Mouse (Mus musculus) lung, postnatal 10 days (tissue): ENCODE results near the gene Cd55b.
A peak's percentile ranks its signal among the peaks of the same experiment; 100 is the strongest.
"Not testable (repeated sequence)": the region's sequence is repeated elsewhere in the genome, so short reads cannot be mapped to it uniquely, and the experiment has no call there.

ENCODE experiments used
- DNase-seq: peaks from one replicate; pipeline ENCODE4 v3.0.0; 2021

Cd55b gene

DNA sequence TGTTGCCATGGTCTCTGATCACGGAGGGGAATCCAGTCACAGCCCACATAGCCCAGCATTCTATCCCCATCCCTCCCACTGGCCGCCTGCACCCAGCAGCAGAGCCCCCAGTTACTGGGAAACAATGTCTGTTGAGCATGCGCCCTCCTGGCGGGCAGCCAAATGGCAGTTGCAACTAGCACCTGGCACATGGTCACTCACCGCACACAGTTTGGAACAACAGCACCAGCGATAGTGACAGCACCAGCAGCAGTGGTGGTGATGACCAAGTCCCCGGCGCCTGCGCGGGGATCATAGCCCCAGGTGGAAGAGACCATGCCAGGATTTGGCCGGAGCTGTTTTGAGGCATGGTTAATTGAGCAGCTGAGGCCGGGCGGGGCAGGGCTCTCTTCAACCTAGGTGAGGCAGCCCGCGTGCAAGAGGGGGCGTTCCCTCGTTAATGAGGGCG lies at the start of gene Cd55b:
Gene Cd55b, minus strand, starts transcription at position 346 of the 448 bp plus-strand sequence.
- DNase-seq: peak; percentile 25

GRCm38 (mm10) chr1:130470074-130470473 lies 47.3 kb upstream of the Cd55b start:
- DNase-seq: no peak

DNA sequence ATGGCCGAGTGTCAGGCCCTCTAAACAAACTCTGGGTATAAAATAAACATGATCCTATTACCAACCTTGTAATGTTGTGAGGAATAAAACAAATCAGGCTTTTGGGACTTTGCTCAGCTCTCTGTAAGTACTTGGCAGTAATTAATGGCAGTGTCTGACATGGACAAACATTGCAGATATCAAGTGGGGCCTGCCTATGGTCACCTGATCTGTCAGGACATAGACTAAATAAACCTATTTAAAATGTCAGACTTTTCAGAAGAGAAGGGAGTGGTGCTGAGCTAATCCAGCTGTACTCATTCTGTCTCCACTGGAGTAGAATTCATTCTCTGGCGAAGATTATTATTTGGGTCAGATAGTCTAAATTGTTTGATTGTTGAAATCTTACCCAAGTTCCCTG lies 44.6 kb upstream of the Cd55b start:
- peak; percentile 7 for DNase-seq

DNA sequence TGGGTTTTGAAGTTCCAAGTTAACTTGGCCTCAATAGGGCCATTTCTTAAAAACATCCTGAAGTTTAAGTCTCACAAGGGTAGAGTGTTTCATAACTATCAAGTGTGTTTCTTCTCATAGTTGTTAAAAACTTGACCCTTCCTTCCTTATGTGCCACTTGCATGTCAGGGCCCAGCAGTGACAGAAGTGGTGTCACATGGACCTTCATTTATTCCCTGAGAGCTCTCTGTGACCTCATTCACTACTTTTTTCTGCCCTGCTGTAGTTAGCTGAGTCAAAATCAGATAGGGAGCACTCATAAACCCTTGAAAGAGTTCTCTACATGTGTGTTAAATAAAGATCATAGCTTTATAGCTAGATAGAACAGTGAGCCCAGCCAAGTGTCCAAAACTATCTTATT lies 41.4 kb upstream of the Cd55b start:
- DNase-seq: no peak

GRCm38 (mm10) chr1:130462867-130463266 lies 40.1 kb upstream of the Cd55b start:
- DNase-seq: no peak

DNA sequence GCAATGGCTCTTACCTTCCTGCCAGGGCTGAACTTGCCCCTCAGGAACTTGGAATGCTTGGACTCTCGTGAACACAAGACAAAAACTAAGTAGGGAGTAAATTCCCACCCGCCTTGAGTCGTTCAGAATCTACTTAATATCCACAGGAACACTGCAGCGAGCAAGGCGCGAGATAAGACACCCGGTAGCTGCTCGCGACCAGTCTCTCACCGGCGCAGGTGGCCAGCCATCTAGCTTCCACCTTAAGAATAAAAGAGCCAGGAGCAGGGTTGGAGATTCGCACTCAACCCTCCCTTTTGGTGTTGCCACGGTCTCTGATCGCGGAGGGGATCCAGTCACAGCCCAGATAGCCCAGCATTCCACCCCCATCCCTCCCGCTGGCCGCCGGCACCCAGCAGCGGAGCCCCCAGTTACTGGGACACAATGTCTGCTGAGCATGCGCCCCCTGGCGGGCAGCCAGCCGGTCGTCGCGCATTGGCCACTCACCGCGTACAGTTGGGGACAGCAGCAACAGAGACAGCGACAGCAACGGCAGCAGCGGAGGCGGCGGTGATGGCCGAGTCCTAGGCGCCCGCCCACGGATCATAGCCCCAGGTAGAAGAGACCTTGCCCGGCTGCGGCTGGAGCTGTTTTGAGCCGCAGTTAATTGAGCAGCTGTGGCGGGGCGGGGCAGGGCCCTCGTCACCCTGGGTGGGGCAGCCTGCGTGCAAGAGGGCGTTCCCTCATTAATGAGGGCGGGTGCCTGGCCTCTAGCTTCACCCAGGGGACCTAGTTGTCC lies 39.5 kb upstream of the Cd55b start, which contains the start of gene Cd55:
Gene Cd55, minus strand, starts transcription at position 661 of the 778 bp plus-strand sequence.
- peak; percentile 90 for DNase-seq

- DNase-seq: no peak
Measured at GRCm38 (mm10) chr1:130455111-130455510, 32.3 kb upstream of the Cd55b start.

DNA sequence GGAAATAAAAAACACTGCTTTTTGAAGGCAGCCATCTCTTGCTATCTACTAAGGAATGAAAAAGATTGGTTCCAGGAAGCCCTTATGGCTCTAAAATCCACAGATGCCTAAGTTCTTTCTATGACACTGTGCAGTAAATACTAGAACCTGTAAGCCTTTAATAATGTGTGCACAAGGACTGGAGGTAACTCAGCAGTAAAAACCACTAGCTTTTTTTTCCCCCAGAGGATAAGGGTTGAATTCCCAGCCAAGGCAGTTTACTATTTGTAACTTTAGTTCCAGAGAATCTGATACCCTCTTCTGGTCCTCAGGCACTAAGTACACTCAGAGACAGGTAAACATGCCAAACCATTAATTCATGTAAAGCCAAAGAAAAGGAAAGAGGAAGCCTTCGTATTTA lies 20.1 kb upstream of the Cd55b start:
- DNase-seq: not testable (repeated sequence)

GRCm38 (mm10) chr1:130430920-130431319 lies 8.1 kb upstream of the Cd55b start:
- no peak for DNase-seq

DNA sequence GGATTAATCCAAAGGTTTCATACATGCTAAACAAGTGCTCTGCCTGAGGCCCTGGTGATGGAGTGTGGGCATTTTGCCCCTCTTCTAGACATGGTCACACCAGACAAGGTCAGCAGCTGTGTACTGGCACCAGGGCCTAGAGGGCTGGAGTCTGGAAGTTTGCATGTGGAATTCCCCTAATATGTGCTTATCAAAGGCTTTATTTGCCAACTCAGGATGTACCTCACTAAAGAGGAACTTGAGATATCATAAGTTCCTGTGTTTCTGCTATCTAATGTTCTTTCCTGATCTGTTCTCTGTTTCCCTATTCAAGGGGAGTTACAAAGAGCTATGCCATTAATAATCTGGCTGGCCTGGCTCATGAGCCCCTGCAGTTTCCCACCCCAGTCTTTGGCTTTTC lies 5.9 kb upstream of the Cd55b start:
- DNase-seq: not testable (repeated sequence)

GRCm38 (mm10) chr1:130427175-130427853 lies 4.5 kb upstream of the Cd55b start:
- DNase-seq: not testable (repeated sequence)

- DNase-seq: not testable (repeated sequence)
Measured at GRCm38 (mm10) chr1:130422033-130422432, 776 bp downstream of the Cd55b start.

- DNase-seq: not testable (repeated sequence)
Measured at GRCm38 (mm10) chr1:130397109-130397508, 25.7 kb downstream of the Cd55b start.

- not testable (repeated sequence) for DNase-seq
Measured at GRCm38 (mm10) chr1:130387282-130387681, 35.5 kb downstream of the Cd55b start.

GRCm38 (mm10) chr1:130377726-130378429 lies 44.9 kb downstream of the Cd55b start:
- no peak for DNase-seq

GRCm38 (mm10) chr1:130374173-130374785 lies 48.5 kb downstream of the Cd55b start:
- no peak for DNase-seq

DNA sequence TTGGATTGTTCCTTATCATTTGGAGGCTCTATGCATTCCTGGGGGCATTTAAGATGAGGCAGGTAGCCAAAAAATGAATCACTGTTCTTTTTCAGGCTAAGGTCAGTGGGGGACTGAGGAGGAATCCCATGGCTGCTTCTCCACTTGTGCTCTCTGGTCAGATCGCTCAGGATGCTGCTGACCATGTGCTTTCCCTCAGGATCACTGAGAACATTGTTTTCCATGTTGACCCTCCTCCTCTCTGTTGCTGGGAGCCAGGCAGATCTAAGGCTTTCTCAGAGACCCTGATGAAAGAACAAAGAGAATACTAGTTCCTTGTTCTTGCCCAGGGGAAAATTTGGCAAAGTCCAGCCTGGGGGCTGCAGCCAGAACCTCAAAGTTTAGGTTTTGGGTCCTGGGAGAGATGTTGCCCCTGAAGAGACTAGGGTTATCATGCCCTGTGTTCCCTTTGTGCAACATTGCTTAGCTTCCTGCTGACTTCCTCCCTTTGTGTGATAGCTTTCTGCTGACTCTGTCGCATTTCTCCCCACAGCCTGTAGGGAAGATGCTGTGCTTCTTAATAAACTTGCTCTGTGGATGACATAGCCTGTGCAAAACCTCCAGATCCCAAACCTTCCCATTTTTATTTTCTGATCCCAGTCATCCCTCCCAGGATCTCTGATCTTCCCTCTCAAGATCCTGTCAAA lies 49.3 kb downstream of the Cd55b start:
- peak; percentile 3 for DNase-seq

DNA sequence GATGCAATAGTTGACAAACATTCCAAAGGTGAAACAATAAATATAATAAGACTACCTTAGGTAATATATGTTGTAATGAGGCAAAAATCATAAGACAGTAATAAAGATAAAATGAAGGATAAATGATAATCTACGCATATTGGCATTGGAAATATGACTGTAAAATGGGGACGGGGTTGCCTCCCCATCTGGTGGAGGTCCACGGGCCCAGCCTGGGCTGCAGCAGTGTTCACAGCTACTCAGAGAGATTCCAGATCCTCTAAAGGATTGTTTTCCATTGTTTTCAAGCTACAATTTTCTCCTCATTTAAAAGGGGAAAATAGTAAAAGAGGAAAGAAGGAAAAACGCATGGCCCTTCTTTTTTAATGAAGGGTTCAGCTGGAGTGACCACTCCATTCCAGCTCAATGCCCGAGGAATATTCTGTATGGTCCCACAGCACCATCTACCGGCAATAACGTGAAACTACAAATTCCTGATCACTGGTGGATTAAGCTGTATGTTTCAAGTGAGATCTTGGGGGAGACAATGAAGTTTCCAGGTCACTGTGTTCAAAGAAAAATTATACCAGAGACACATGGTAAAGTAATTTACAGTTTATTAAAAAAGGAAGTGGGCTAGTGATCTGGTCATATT lies 50.8 kb downstream of the Cd55b start:
- peak; percentile 56 for DNase-seq

GRCm38 (mm10) chr1:130371291-130371690 lies 51.5 kb downstream of the Cd55b start:
- DNase-seq: no peak

- peak; percentile 42 for DNase-seq
Measured at GRCm38 (mm10) chr1:130350077-130350635, 72.7 kb downstream of the Cd55b start.

DNA sequence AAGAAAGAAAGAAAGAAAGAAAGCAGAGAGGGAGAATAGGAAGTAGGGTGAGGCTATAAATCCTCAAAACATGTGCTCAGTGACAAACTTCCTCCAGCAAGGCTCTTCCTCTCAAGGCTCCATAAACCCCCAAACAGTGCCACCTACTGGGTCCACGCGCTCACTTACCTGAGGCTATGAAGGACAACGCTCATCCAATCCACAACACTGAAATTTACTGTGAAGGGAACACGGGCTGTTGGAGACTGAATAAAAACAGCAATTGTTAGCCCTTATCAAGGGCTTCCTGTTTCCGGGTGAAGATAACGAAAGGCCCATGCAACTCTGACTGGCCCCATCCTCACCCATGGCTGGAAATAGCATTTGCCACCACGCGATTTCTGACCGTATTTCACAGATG lies 80.4 kb downstream of the Cd55b start:
- DNase-seq: peak; percentile 2
